Mouse (Mus musculus): Measurements from ENCODE around the gene Atp5j2. TPM values are rescaled to one million over a fixed set of nuclear protein-coding genes. Genes with fewer than 3 reads are reported as not detected.
"Not testable (repeated sequence)": the region's sequence is repeated elsewhere in the genome, so short reads cannot be mapped to it uniquely, and the experiment has no call there.

The Atp5j2 gene
- total RNA-seq (2022): 100 to 1,000 TPM; 217 to 378 (median 300) TPM

GRCm38 (mm10) chr5:145191962-145192361, at the start of gene Atp5j2:
Gene Atp5j2 (minus strand): TSS chr5:145192062.
- DNase-seq (ENCODE audit: low spot score in 2 of 2): no peak

- DNase-seq (ENCODE audit: low spot score in 2 of 2): no peak
These were observed 42.8 kb upstream of the Atp5j2 start for GRCm38 (mm10) chr5:145234636-145235035.

- DNase-seq (ENCODE audit: low spot score in 2 of 2): no peak
These were observed 40.1 kb upstream of the Atp5j2 start for GRCm38 (mm10) chr5:145231893-145232411.

GRCm38 (mm10) chr5:145231367-145231871, 39.6 kb upstream of the Atp5j2 start, which contains the start of gene Zfp655:
Gene Zfp655 (plus strand): TSS chr5:145231715.
- DNase-seq (ENCODE audit: low spot score in 2 of 2): peak; percentile 96 to 97

- no peak for DNase-seq (ENCODE audit: low spot score in 2 of 2)
These were observed 38.8 kb upstream of the Atp5j2 start for GRCm38 (mm10) chr5:145230641-145231040.

GRCm38 (mm10) chr5:145229283-145229682, 37.4 kb upstream of the Atp5j2 start:
- not testable (repeated sequence) for DNase-seq (ENCODE audit: low spot score in 2 of 2)

GRCm38 (mm10) chr5:145226453-145226852, 34.6 kb upstream of the Atp5j2 start:
- no peak for DNase-seq (ENCODE audit: low spot score in 2 of 2)

- no peak for DNase-seq (ENCODE audit: low spot score in 2 of 2)
These were observed 31.5 kb upstream of the Atp5j2 start for GRCm38 (mm10) chr5:145223395-145223794.

GRCm38 (mm10) chr5:145222840-145223239, 31.0 kb upstream of the Atp5j2 start:
- no peak for DNase-seq (ENCODE audit: low spot score in 2 of 2)

- no peak for DNase-seq (ENCODE audit: low spot score in 2 of 2)
These were observed 28.1 kb upstream of the Atp5j2 start for GRCm38 (mm10) chr5:145219981-145220380.

GRCm38 (mm10) chr5:145218671-145219070, 26.8 kb upstream of the Atp5j2 start:
- no peak for DNase-seq (ENCODE audit: low spot score in 2 of 2)

- DNase-seq (ENCODE audit: low spot score in 2 of 2): no peak
These were observed 26.3 kb upstream of the Atp5j2 start for GRCm38 (mm10) chr5:145218206-145218605.

- DNase-seq (ENCODE audit: low spot score in 2 of 2): no peak
These were observed 25.9 kb upstream of the Atp5j2 start for GRCm38 (mm10) chr5:145217746-145218145.

GRCm38 (mm10) chr5:145214679-145215078, 22.8 kb upstream of the Atp5j2 start:
- no peak for DNase-seq (ENCODE audit: low spot score in 2 of 2)

- DNase-seq (ENCODE audit: low spot score in 2 of 2): no peak
These were observed 21.6 kb upstream of the Atp5j2 start for GRCm38 (mm10) chr5:145213505-145213904.

- DNase-seq (ENCODE audit: low spot score in 2 of 2): no peak
These were observed 20.4 kb upstream of the Atp5j2 start for GRCm38 (mm10) chr5:145212216-145212615.

GRCm38 (mm10) chr5:145211340-145211739, 19.5 kb upstream of the Atp5j2 start:
- DNase-seq (ENCODE audit: low spot score in 2 of 2): no peak

- not testable (repeated sequence) for DNase-seq (ENCODE audit: low spot score in 2 of 2)
These were observed 16.5 kb upstream of the Atp5j2 start for GRCm38 (mm10) chr5:145208391-145208790.

GRCm38 (mm10) chr5:145207954-145208353, 16.1 kb upstream of the Atp5j2 start:
- no peak for DNase-seq (ENCODE audit: low spot score in 2 of 2)

GRCm38 (mm10) chr5:145207385-145207784, 15.5 kb upstream of the Atp5j2 start:
- DNase-seq (ENCODE audit: low spot score in 2 of 2): no peak

GRCm38 (mm10) chr5:145205041-145205440, 13.2 kb upstream of the Atp5j2 start:
- no peak for DNase-seq (ENCODE audit: low spot score in 2 of 2)

GRCm38 (mm10) chr5:145203936-145204691, 12.3 kb upstream of the Atp5j2 start, which contains the start of gene Zkscan5:
Gene Zkscan5 (plus strand): TSS chr5:145204562.
- peak; percentile 99 for DNase-seq (ENCODE audit: low spot score in 2 of 2)

- no peak for DNase-seq (ENCODE audit: low spot score in 2 of 2)
These were observed 10.6 kb upstream of the Atp5j2 start for GRCm38 (mm10) chr5:145202446-145202845.

Data from layer of hippocampus, adult 8-10 months (tissue).